Mouse (Mus musculus) natural killer cell, adult 2 months (primary cell): ENCODE results near the gene Kif1bp.
A peak's percentile ranks its signal among the peaks of the same experiment; 100 is the strongest.
"Not testable (repeated sequence)": the region's sequence is repeated elsewhere in the genome, so short reads cannot be mapped to it uniquely, and the experiment has no call there.

Experiments
- DNase-seq, 2 experiments: peaks; one replicate each; pipeline ENCODE4 v3.0.0; 2022; ENCODE audit warnings: low spot score in 2 of 2

Gene Kif1bp

DNA sequence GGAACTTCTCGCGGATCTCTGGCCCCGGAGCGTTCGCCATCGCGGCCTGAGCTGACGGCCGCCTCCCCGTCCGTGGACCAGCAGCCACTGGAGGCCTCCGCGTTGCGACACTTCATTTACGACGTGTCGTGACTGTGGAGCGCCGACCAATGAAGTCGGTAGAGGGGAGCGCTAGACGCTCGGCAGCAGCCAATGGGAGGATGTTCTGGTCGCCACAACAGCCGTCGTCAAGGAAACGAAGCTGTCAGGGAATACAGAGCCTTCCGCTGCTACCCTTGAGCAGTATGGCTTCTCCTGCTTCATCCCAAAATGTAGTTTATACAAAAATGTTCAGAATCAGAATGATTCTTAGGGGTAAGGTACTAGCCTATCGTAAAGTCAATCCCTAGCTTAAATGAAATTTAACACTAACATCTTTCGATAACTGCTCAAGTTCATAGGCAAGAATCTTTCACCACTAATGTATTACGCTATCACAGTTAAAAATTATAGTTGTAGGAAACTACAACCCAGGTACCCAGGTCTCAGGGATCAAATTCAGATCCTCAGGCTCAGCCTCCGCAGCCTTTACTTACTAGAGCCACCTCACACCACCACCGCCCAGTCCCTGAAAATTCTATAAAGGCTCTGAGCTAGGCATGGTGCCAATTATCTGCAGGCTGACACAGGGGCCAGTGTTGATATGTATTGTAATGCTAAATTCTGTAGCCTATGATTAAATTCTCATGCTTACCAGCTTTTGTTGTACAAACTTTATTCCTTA lies at the start of gene Kif1bp:
Kif1bp (minus strand) TSS at position 120 of the 763 bp plus-strand sequence.
- DNase-seq: peak; percentile 88 to 91

DNA sequence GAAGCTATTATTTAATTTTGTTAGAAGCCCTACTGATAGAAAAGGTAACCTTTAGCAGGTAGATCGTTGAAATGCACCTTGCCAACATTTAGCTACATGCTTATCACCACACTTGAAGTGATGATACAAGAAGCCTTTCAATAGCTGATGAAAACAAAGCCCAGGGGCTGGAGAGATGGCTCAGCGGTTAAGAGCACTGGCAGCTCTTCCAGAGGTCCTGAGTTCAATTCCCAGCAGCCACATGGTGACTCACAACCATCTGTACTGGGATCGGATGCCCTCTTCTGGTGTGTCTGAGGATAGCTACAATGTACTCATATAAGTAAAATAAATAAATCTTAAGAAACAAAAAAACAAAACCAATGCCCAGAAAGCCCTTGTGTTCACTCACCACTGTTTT lies 25.9 kb upstream of the Kif1bp start:
- no peak for DNase-seq

DNA sequence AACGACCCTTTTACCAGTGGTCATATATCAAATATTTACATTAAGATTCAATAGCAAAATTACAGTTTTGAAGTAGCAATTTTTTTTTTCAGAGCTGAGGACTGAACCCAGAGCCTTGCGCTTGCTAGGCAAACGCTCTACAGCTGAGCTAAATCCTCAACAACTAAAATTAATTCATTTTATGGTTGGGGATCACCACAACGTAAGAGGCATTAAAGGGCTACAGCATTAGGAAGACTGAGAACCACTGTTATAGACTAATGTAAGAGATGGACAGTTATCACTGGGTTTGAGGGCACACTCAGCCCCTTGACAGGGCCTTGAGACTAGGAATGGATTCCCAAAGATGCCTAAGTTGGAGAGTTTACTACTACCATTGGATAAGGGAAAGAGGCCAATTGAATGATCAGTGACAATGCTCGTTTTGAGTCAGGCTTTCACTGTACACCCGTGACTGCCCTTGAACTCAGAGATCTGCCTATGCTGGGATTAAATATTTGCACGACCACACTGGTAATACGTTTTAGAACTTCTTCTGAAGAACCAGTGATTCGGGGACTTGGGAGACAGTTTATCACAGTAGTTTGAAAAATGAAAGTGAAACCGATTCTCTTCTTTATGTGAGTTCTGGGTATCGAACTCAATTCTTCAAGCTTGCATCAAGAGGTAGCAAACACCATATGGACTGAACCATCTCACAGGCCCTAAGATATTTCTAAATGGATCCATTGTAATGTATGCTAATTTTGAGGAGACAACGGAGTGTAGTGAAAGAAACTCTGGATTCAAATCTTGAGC lies 25.2 kb upstream of the Kif1bp start:
- no peak for DNase-seq

GRCm38 (mm10) chr10:62602177-62603040 lies 24.2 kb upstream of the Kif1bp start, which contains the start of gene Ddx21:
Gene Ddx21 (minus strand): TSS chr10:62602281.
- DNase-seq: peak; percentile 82 to 87

DNA sequence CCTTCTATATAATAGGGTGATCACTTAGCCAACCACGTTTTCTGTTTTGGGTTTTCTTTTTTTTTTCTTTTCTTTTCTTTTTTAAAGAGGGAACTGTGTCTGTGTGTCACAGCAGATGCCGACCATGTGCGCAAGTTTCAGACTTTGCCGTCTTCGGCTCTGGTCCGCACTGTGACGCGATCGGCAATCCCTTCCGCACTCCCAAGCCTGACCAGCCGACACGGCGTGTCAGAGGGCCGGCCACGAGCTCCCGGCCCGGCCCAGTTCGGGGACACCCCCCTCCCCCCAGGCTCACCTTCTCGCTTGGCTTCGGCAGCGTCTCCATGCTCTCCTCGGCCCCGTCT lies 23.5 kb upstream of the Kif1bp start:
- DNase-seq: no peak

DNA sequence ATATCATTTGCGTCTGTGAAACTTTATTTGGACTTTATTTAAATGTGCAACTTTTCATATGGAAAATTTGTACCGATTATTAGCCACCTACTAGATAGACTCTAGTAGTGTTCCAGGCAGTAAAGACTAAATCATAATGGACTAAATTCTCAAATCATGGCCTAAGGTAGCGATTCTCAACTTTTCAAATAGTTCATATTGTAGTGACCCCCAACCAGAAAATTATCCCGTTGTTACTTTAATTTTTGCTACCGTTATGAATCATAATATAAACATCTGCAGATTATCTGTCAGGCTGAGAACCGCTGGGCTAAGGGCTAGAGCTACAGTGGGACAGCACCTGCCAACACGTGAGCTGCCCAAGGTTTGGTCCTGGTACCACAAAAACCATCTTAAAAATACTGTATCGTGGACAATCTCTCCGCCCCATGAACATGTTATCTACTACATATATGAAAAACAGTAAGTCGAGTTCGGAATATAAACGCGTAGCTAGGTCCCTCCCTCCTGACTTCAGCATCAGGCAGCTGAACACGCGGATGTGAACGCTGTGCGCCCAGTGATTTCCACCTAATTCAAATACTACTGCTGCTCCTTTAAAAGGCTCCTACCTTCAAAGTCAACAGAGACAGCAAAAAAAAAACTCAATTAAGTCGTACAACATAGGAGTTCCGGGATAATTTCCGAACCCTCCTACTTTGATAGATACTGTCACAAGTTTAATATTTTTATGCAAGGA lies 23.0 kb upstream of the Kif1bp start:
- no peak for DNase-seq

DNA sequence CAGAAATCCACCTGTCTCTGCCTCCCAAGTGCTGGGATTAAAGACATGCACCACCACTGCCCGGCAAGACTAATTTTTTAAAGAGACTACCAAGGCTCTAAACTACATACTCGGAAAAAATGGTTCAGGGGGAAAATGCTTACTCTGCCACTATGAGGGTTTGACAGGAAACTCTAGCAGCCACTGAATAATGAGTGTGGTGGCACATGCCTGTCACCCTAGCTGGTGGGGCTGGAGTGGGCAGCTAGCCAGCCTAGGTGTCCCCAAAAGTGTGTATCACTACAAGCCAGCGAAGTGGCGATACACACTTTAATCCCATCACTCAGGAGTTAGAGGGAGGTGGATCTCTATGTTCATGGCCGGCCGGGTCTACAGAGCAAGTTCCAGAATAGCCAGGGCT lies 21.8 kb upstream of the Kif1bp start:
- DNase-seq: peak; percentile 20 to 55

DNA sequence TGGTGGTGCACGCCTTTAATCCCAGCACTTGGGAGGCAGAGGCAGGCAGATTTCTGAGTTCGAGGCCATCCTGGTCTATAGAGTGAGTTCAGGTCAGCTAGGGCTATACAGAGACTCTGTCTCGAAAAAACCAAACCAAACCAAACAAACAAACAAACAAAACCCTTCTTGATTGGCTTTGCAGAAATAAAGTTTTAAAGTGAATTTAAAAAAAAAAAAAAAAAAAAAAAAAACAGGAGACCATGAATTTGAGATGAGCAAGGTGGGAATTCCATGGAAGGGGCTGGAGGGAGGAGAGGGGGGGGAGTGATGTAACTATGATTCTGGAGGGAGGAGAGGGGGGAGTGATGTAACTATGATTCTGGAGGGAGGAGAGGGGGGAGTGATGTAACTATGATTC lies 21.1 kb upstream of the Kif1bp start:
- DNase-seq: not testable (repeated sequence)

DNA sequence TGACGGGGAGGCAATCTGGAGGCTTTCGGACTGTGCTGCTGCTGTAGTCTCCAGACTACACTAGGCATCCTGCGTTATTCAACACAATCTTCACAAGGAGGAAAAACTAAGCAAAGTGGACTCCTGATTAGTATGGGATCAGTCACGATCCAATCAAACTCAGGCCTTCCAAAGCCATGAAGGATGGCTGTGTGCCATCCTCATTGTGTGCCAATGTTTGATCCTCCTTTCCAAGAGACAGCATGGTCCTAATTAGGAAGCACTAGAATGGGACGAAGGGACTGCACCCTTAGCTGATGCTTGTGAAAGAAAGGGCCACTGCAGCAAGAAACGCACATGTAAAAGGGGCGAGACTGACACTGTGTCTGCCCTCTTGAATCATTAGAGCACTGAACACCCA lies 14.2 kb upstream of the Kif1bp start:
- no peak for DNase-seq

- DNase-seq: peak; percentile 85 to 91
Observed at GRCm38 (mm10) chr10:62590200-62590599, 11.9 kb upstream of the Kif1bp start.

DNA sequence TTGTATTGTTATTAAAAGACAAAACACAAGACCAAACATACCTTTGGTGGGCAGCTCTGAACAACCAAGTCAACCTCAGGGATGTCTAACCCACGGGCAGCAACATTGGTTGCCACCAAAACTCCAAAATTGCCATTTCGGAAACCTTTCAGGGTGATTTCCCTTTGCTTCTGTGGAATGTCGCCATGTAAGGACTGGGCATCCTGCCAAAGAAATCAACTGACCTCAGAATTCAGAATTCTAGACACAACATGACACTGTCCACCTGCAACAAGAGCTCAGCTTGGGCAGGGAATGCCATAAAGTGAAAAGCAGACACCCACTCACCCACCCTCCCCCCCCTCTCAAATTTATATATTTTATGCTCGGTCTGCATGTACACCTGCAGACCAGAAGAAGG lies 10.4 kb upstream of the Kif1bp start:
- DNase-seq: no peak

- no peak for DNase-seq
Observed at GRCm38 (mm10) chr10:62583245-62583644, 5.0 kb upstream of the Kif1bp start.

- DNase-seq: no peak
Observed at GRCm38 (mm10) chr10:62582701-62583100, 4.4 kb upstream of the Kif1bp start.

- DNase-seq: no peak
Observed at GRCm38 (mm10) chr10:62582263-62582662, 4.0 kb upstream of the Kif1bp start.

DNA sequence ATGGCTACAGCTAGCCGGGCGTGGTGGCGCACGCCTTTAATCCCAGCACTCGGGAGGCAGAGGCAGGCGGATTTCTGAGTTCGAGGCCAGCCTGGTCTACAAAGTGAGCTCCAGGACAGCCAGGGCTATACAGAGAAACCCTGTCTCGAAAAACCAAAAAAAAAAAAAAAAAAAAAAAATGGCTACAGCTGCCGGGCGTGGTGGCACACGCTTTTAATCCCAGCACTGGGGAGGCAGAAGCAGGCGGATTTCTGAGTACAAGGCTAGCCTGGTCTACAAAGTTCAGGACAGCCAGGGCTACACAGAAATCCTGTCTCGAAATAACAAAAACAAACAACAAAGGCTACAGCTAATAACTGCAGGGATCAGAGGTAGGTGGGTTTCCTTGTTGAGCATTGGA lies 872 bp upstream of the Kif1bp start:
- not testable (repeated sequence) for DNase-seq

DNA sequence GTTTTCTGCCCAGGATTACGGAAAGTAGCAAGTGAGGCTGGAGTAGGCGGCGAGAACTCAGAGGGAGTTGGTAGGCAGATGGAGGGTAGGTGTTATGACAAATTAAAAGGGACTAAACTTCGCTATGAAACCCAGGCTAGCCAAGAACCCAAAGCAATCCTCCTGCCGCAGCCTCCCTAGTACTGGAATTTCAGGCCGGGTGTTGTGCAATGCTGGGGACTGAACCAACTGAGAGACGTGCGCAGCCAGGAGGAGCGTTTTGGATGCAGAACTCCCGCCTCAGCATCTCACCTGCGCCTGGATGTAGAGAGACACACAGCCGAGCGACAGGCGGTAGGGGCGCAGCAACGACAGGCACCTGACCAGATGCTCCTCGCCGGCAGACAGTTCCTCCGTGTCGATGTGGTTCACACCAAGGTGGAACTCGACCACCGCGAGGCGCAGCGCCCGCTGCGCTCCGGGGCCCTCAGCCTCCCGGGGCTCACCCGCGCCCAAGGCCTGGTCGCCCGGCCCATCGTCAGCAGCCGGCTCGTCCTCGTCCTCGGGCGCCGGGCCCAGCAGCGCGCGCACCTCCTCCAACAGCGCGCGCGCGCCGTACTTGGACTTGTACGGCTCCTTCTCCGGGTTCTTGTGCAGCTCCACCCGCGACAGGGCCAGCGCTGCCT lies 452 bp downstream of the Kif1bp start:
- no peak for DNase-seq

DNA sequence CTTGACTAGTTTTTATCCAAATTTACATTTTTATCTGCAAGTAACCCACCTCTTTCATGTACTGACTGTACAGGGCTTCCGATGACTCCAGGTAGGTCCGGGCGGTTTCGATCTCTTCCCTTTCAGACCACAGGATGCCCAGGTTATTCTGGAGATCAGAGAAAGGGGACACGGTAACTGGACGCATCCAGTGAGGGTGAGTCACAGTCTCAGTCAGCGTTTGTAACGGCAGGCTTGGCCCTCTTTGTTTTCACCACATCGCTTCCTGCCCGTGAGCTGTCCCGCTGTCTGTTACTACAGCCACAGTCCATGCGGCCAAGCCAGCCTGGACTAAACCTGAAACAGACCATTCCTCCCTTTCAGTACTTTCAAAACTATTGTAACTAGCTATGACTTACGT lies 3.3 kb downstream of the Kif1bp start:
- no peak for DNase-seq

DNA sequence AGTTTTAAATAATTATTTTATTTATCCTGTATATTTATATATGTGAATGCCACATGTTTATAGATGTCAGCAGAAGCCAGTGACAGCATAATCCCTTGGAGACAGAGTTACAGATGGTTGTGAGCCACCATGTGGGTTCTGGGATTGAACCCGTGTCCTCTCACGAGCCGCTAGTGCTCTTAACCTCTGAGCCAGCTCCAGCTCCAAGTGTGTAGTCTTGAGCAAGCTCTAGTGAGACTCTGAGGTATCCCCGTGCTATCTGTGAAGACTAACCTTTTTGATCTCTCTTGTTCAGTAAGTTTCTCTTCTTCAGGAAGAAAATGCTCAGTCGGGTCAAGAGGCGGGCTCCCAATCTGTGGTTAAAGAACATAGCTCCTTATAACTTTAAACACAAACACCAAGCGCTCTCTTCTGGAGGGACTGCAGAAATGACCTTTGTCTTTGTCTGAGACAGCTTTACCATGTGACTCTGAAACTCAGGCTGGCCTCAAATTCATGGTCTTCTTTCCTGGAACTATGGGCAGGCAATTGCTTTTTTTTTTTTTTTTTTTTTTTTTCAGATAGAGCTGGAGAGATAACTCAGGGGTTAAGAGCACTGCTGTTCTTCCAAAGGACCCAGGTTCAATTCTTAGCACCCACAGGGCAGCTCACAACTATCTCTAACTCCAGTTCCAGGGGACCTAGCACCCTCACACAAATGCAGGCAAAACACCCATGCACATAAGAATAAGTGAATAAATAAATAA lies 8.0 kb downstream of the Kif1bp start:
- DNase-seq: no peak

DNA sequence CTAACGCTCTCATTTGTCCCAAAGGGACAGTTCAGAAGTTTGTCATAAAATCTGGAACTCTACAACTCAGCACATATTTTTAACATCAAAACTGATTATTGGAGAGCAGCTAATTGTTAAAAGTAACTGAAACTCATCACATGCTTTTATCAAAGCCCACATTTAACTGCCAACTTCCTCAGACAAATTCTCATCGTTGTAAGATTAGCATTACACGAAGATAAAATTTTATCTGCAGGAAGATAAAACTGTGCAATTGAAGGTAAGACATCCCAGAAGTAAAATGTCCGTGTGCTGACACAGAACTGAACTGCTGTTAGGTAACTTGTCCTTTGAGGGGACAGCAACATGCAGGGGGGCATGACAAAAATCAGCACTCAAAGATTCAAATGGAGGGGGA lies 9.4 kb downstream of the Kif1bp start:
- no peak for DNase-seq

GRCm38 (mm10) chr10:62557736-62558135 lies 20.5 kb downstream of the Kif1bp start:
- DNase-seq: peak in 1 of 2 experiments; percentile 12
